Comparison of ENCODE assay signal across 17 mouse cellular contexts in genomic region chr19:10747182-10747581, GRCm38 (mm10). TPM values are rescaled to one million over a fixed set of nuclear protein-coding genes. Genes with fewer than 3 reads are reported as not detected.
"Had no signal": no experiment of that assay in that cellular context is flagged by ENCODE, and none has a peak within 500 bp of the region (broad histone marks: within the 10 kb centered on the region; RNA-seq: fewer than 3 reads in every experiment).

No protein-coding gene starts in this region.

- H3K4me2 ChIP-seq: limb, embryonic 13.5 days; liver, embryonic 12.5 days; liver, embryonic 15.5 days; lung, embryonic 15.5 days; midbrain, embryonic 13.5 days had no signal

- H3K27ac ChIP-seq: layer of hippocampus, adult 2 months; limb, embryonic 10.5 days; limb, embryonic 13.5 days; liver, embryonic 12.5 days; liver, embryonic 15.5 days; lung, embryonic 15.5 days; midbrain, embryonic 13.5 days had no signal

- H3K9ac ChIP-seq: limb, embryonic 13.5 days; liver, embryonic 12.5 days; liver, embryonic 15.5 days; lung, embryonic 15.5 days; midbrain, embryonic 13.5 days had no signal

- H3K4me3 ChIP-seq: layer of hippocampus, adult 2 months; limb, embryonic 10.5 days; limb, embryonic 13.5 days; liver, embryonic 12.5 days; liver, embryonic 15.5 days; lung, embryonic 15.5 days; midbrain, embryonic 13.5 days had no signal

- ATAC-seq: liver, embryonic 12.5 days; midbrain, embryonic 13.5 days had no signal

- DNase-seq: kidney, adult 9 months; kidney, postnatal 14 days; layer of hippocampus, adult 9-11 months; liver; lung, postnatal 10 days; right cerebral cortex, adult 18-20 months; right cerebral cortex, postnatal 14 days; right cerebral cortex, postnatal 4 days; thymus, adult 18-20 months; thymus, postnatal 36 days had no signal

- H3K36me3 ChIP-seq: limb, embryonic 10.5 days; limb, embryonic 13.5 days; liver, embryonic 12.5 days; liver, embryonic 15.5 days; lung, embryonic 15.5 days; midbrain, embryonic 13.5 days had no signal

- H3K27me3 ChIP-seq: limb, embryonic 13.5 days; liver, embryonic 12.5 days; liver, embryonic 15.5 days; lung, embryonic 15.5 days; midbrain, embryonic 13.5 days had no signal

- H3K4me1 ChIP-seq: limb, embryonic 10.5 days; limb, embryonic 13.5 days; liver, embryonic 12.5 days; liver, embryonic 15.5 days; lung, embryonic 15.5 days had no signal

- H3K9me3 ChIP-seq: limb, embryonic 10.5 days; limb, embryonic 13.5 days; liver, embryonic 12.5 days; liver, embryonic 15.5 days; lung, embryonic 15.5 days; midbrain, embryonic 13.5 days had no signal

RNA-seq across cellular contexts. Expression of gene Cd5, which starts 8.4 kb away (rescaled TPM):
- polyA plus RNA-seq: liver, embryonic 12.5 days; liver, embryonic 15.5 days had no signal
